Mouse (Mus musculus): ENCODE data around the gene Emb.
"Not testable (repeated sequence)": the region's sequence is repeated elsewhere in the genome, so short reads cannot be mapped to it uniquely, and the experiment has no call there.

Gene Emb

DNA sequence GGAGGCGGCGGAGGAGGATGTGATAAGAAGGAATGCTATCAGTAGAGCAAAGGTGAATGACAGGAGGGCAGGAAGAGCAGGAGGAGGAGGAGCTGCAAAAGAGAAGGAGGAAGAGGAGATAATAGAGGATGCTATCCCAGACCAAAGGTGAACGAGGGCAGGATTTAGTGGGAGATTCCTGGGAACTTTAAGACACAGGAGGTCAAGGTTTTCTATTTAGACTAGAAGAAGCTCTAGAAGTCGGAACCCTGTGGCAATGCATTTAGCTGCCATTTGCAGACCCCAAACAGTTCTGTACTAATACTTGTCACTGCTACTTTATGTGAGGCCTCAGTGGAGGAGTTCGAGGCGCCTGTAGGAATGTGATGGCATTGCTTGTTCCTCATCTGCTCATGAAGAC is at the start of gene Emb:
Gene Emb, plus strand, starts transcription at position 301 of the 400 bp plus-strand sequence.
- DNase-seq = no peak

- no peak for DNase-seq
Measured at GRCm38 (mm10) chr13:117163906-117164305, 44.4 kb upstream of the Emb start.

GRCm38 (mm10) chr13:117165071-117165470 is 43.3 kb upstream of the Emb start:
- no peak for DNase-seq

- DNase-seq = not testable (repeated sequence)
Measured at GRCm38 (mm10) chr13:117180912-117181311, 27.4 kb upstream of the Emb start.

GRCm38 (mm10) chr13:117183288-117183687 is 25.0 kb upstream of the Emb start:
- DNase-seq = no peak

- no peak for DNase-seq
Measured at GRCm38 (mm10) chr13:117185329-117185728, 23.0 kb upstream of the Emb start.

DNA sequence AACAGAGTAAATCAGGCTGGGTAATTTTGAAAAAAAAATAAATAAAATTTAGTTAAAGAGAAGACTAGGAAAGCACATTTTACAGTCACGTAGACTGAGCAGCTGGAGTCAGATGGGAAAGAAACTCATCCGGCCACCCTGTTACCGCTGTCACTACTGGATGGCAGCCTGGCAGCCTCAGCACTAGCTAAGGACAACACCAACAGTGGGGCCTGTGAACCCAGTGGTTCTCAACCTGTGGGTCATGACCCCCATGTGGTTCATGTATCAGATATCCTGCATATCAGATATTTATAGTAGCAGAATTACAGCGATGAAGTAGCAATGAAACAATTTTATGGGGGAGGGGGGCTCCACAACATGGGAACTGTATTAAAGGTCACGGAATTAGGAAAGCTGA is 16.2 kb upstream of the Emb start:
- DNase-seq = no peak

DNA sequence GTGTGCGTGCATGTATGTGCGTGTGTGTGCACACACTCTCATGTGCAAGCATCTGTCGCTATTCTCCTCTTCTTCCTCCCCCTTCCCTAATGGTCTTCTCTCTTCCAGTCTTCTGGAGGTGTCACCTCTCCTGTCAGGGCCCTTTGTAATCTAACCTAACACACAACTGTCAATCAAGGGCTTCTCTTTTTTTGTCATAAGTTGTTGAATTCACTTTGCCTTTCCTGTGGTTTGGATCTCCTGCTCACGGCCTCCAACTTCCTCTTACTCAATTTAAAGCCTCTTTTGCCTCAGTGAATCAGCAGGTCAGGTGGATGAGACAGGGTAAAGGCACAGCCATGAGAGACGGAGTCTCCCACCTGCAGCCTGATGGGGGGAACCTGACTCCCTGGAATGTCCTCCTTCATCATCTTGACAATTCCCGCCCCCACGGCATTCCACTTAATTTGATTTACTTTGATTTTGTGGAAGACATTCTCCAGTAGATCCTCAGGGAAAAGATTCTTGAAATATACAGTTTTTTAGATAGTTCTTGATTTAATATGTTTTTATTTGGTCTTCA is 14.8 kb upstream of the Emb start:
- no peak for DNase-seq

DNA sequence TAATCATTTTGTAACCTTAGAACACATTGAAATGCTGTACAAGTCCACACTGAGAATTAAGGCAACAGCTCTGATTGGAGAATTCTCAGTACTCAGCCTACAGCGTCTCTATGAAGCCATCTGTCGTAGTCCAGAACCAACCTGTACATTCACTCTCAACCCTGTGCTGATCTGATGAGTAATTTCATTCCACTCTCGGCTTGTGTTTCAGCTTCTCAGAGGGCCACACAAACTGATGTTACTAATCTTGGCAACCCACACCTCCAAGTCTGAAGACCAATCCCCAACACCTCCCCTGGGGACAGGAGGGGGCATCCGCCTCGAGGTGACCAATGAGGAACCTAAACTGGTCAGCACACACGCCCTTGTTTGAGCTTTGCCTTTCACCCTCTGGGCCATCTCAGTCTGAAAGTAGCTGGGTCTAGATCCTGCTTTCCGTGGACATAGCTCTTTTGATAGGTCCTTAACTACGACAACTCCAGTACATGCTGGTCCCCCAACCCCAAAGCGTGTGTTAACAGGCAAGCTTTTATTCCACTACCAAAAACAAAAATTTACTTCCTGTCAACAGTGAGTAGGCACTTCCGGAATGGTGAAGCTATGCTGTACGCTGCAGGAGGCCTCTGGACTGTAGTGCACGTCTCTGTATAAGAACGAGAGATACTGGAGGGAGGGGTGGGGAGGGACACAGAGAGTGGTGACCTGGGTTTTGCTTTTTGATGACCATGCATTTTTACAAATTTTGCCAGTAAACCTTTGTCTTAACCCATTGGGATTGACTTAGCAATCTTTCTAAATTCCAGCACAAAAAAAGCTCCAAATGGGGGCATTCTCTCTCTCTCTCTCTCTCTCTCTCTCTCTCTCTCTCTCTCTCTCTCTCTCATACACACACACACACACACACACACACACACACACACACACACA is 12.5 kb upstream of the Emb start:
- DNase-seq = no peak

DNA sequence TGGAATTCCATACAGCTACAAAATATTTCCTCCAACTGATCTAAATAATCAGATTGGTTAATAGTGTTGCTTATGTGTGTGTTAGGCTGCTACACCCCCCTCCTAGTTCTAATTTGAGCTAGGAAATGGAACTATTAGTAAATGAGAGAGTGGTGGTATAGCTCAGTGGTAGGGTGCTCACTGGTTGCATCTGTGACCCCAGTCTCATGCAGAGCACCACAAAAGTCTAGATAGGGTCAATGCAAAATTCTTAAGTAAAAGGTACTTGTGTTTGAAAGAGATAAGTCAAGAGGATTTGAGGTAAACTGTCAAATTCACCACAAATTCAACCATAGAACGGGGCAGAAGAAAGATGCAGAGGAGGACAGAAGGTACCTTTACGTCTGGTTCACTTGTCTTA is 10.7 kb upstream of the Emb start:
- DNase-seq = no peak

- DNase-seq = peak; percentile 67
Measured at GRCm38 (mm10) chr13:117198402-117199083, 9.8 kb upstream of the Emb start.

DNA sequence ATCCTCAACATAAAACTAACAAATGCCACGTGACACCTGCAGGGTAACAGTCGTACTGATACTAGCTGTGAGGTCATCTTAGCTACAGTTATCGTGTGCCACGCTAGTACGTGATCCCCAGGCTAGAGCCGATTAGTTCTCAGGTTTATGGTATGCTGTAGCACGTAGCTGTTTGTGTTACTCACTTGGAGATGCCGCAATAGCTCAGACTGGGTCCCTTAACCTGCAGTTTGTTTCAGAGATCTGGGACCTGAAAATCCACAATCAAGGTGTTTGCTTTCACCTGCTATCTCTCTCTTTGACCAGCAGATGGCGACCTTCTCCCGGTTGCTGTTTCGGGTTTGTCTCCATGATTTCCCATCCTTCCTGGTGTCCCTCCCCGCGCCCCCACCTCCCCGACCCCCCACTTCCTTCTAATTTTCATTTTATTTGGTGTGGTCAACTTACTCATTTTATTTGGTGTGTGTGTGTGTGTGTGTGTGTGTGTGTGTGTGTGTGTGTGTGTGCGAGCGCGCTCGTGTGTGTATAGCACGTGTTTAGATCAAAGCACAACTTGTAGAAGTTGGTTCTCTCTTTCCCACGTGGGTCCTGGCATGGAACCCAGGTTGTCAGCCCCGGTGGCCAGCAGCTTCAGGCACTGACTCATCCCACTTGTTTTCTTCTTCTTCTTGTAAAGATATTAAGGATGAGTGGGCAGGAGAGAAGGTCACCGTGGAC is 5.4 kb upstream of the Emb start:
- DNase-seq = no peak

GRCm38 (mm10) chr13:117204685-117205084 is 3.7 kb upstream of the Emb start:
- DNase-seq = no peak

GRCm38 (mm10) chr13:117206066-117206465 is 2.3 kb upstream of the Emb start:
- no peak for DNase-seq

- no peak for DNase-seq
Measured at GRCm38 (mm10) chr13:117211386-117211875, 3.1 kb downstream of the Emb start.

- DNase-seq = no peak
Measured at GRCm38 (mm10) chr13:117215481-117215880, 7.1 kb downstream of the Emb start.

DNA sequence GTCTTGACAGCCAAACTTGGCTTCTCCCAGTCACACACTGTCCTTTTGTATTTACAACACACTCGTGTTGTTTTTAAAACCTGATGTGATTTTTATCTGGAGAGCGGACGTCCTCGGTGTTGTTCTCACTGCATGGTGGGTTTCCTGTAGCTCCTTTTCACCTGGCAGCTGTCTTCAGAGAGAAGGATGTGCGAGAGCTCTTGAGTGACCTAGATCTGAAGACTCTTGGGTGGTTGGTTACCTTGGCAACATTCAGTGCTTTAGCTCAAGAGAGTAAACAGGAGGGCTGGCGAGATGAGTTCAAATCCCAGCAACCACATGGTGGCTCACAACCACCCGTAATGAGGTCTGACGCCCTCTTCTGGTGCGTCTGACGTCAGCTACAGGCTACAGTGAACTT is 7.8 kb downstream of the Emb start:
- no peak for DNase-seq

- no peak for DNase-seq
Measured at GRCm38 (mm10) chr13:117216752-117217363, 8.5 kb downstream of the Emb start.

DNA sequence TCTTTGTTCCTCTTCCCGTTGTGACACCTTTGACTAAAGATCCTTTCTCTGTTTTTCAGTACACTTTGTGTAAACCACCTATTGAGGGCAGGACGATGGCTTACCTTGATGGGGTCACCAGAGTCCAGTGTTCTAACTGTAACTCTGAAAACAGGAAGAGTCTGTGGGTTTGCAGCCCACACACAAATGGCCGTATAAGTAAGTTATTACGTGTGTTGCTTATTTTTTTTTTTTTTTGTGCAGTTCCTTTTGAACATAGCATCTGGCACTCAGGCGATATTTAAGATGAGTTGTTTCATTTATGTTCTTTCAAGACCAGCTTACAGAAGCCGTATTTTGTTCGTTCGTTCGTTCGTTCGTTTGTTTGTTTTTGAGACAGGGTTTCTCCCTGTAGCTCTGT is 9.3 kb downstream of the Emb start:
- no peak for DNase-seq

- no peak for DNase-seq
Measured at GRCm38 (mm10) chr13:117218092-117218491, 9.8 kb downstream of the Emb start.

GRCm38 (mm10) chr13:117219871-117220500 is 11.7 kb downstream of the Emb start:
- no peak for DNase-seq
